Mouse (Mus musculus): Measurements from ENCODE around the gene Vsig4.
"Not testable (repeated sequence)": the region's sequence is repeated elsewhere in the genome, so short reads cannot be mapped to it uniquely, and the experiment has no call there.

Vsig4 gene

GRCm38 (mm10) chrX:96293338-96293737 is at the start of gene Vsig4:
Gene Vsig4, minus strand, starts transcription at chrX:96293438.
- no peak for DNase-seq (ENCODE audit: low read depth)

GRCm38 (mm10) chrX:96339108-96339507 is 45.9 kb upstream of the Vsig4 start:
- no peak for DNase-seq (ENCODE audit: low read depth)

GRCm38 (mm10) chrX:96329764-96330163 is 36.5 kb upstream of the Vsig4 start:
- peak; percentile 28 for DNase-seq (ENCODE audit: low read depth)

- DNase-seq (ENCODE audit: low read depth): no peak
These were observed 36.7 kb downstream of the Vsig4 start for GRCm38 (mm10) chrX:96256509-96256908.

- DNase-seq (ENCODE audit: low read depth): peak; percentile 49
These were observed 53.6 kb downstream of the Vsig4 start for GRCm38 (mm10) chrX:96239644-96240043.

GRCm38 (mm10) chrX:96239037-96239436 is 54.2 kb downstream of the Vsig4 start:
- no peak for DNase-seq (ENCODE audit: low read depth)

GRCm38 (mm10) chrX:96235775-96236174 is 57.5 kb downstream of the Vsig4 start:
- no peak for DNase-seq (ENCODE audit: low read depth)

- DNase-seq (ENCODE audit: low read depth): no peak
These were observed 66.2 kb downstream of the Vsig4 start for GRCm38 (mm10) chrX:96227030-96227429.

GRCm38 (mm10) chrX:96225474-96225873 is 67.8 kb downstream of the Vsig4 start:
- DNase-seq (ENCODE audit: low read depth): no peak

GRCm38 (mm10) chrX:96224210-96224609 is 69.0 kb downstream of the Vsig4 start:
- no peak for DNase-seq (ENCODE audit: low read depth)

- no peak for DNase-seq (ENCODE audit: low read depth)
These were observed 75.2 kb downstream of the Vsig4 start for GRCm38 (mm10) chrX:96218088-96218487.

- DNase-seq (ENCODE audit: low read depth): no peak
These were observed 86.4 kb downstream of the Vsig4 start for GRCm38 (mm10) chrX:96206872-96207271.

GRCm38 (mm10) chrX:96205143-96205542 is 88.1 kb downstream of the Vsig4 start:
- not testable (repeated sequence) for DNase-seq (ENCODE audit: low read depth)
